Mouse (Mus musculus) cortical plate, adult 2 months (tissue): ENCODE results near the gene Cd52. TPM values are rescaled to one million over a fixed set of nuclear protein-coding genes. Genes with fewer than 3 reads are reported as not detected.

Experiments used
- H3K27ac ChIP-seq: fragments of 200-500 bp; 2 replicates; pipeline ENCODE4 v1.5.1; 2012; ENCODE audit warnings: low read length, control low read depth, inconsistent platforms; ENCODE audit not compliant: insufficient read depth
- H3K4me1 ChIP-seq: fragments of 200-500 bp; 2 replicates; pipeline ENCODE4 v1.6.1; 2011; ENCODE audit warnings: low read length; ENCODE audit not compliant: control insufficient read depth, insufficient read depth
- H3K4me3 ChIP-seq: fragments of 200-500 bp; 2 replicates; pipeline ENCODE4 v1.5.1; 2011; ENCODE audit warnings: mild to moderate bottlenecking, low read length, control low read depth; ENCODE audit not compliant: insufficient read depth
- CTCF ChIP-seq: fragments of 200-500 bp; IDR thresholded peaks from 2 replicates; pipeline ENCODE4 v1.5.1; 2011; ENCODE audit warnings: mild to moderate bottlenecking, control low read depth, low read length; ENCODE audit not compliant: insufficient read depth; ENCODE audit errors: extremely low read depth
- POLR2A ChIP-seq: fragments of 200-500 bp; IDR thresholded peaks from 2 replicates; pipeline ENCODE4 v1.6.1; 2011; ENCODE audit warnings: mild to moderate bottlenecking, low read length, control low read depth; ENCODE audit not compliant: insufficient read depth; ENCODE audit errors: extremely low read depth
- polyA plus RNA-seq: library from polyadenylated mRNA; depleted of rRNA; stranded (reverse); fragments of >200 nt; gene quantifications from 2 replicates; pipeline ENCODE4 v1.2.3, GENCODE M21; 2012

Cd52 gene
- polyA plus RNA-seq, 1 experiment = 5.5 TPM

- H3K4me1 ChIP-seq = peaks cover 4% of the 10 kb centered on the region; the same call in 1 of the 2 replicates
- H3K4me3 ChIP-seq = peak overlapping the region; percentile 80; the same call in 1 of the 2 replicates
- TF ChIP-seq CTCF = no peak
- 0 out of 2 replicates have a peak, but pooled peaks have one; percentile 16 for TF ChIP-seq POLR2A
- H3K27ac ChIP-seq = peak overlapping the region; percentile 86
Observed at GRCm38 (mm10) chr4:134127121-134127455, 32.2 kb upstream of the Cd52 start.

DNA sequence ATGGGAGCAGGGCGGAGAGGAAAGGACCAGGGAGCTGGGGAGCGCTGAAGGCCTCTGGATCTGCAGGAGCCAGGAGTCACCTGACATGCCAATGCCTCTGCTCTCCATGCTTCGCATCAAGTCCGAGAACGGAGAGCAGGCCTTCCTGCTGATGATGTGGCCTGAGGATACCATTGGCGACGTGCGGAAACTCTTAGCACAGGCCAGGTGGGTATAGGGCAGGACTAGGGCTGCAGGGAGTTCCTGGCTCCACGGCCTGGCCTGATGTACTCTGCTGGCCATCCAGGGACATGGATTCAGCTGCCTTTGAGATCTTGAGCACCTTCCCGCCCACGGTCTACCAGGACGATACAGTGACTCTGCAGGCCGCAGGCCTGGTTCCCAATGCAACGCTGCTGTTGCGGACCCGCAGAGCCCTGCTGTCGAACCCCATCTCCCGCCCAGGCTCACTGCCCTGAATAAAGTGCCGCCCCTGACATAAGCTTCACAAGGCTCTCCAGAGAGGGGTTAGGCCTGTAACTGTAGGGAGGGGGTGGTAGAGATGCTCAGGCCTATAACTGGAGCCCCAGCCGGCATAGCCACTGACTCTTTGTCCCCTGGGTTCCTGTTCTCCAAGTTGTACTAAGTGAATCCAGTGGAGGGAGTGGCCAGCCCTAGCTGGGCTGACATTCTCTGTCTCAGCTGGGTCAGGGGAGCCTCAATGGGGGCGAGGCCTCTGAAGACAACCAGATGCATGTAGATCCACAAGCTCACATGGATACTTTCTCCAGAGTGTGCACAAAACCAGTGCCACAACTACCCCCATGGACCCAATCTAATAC is 31.6 kb upstream of the Cd52 start:
- Histone ChIP-seq H3K4me3 (no peak overlapping the region; the same call in 1 of the 2 replicates), H3K4me1 (peaks cover 4% of the 10 kb centered on the region; the same call in 1 of the 2 replicates), H3K27ac (peak overlapping the region; percentile 25)
- TF ChIP-seq POLR2A = peak; percentile 23; the same call in 1 of the 2 replicates
- TF ChIP-seq CTCF = no peak

- no peak overlapping the region for H3K27ac ChIP-seq
- TF ChIP-seq CTCF (no peak), POLR2A (0 out of 2 replicates have a peak, but pooled peaks have one; percentile 18)
- no peak overlapping the region for H3K4me3 ChIP-seq
- peaks cover 4% of the 10 kb centered on the region; the same call in 1 of the 2 replicates for H3K4me1 ChIP-seq
Observed at GRCm38 (mm10) chr4:134125383-134126060, 30.6 kb upstream of the Cd52 start.

DNA sequence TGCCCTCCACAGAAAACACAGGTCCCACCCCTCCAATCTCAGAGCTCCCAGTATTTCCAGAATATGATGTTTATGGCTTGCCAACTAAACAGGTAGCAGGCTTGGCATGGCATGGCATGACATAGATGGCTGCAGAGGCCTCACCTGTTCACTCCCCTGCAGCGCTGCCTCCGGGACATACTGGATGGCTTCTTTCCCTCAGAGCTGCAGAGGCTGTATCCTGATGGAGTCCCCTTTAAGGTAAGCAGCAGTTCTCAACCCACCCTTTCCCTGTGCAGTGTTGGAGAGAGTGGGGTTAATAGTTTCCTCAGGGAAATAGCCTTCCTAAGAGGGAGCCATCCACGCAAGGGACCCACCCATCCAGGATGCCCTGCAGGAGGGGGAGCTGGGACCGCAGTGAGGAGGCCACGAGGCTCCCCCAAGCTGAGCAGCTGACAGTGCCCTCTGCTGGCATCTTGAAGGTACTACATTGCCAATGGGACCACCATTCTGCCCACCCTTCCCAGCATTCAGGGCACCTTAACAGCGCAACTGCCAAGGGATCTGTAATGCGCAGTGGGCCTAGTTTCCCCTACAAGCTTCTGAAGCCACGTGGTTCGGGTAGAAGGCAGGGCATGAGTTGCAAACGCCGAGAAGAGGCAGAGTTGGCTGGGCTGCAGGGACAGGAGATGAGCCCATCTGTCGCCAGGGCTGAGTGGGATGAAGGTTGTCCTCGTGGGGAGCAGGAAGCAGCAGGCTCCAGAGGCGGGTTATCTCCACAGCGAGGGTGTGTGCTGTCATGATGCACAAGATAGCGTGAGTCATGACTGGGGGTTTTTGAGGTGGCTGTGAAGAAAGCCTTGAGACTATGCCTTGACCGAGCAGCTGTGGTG is 29.0 kb upstream of the Cd52 start:
- no peak overlapping the region for H3K4me3 ChIP-seq
- peak; percentile 80 for TF ChIP-seq CTCF
- peak; percentile 14; the same call in 1 of the 2 replicates for TF ChIP-seq POLR2A
- H3K4me1 ChIP-seq = peaks cover 4% of the 10 kb centered on the region; the same call in 1 of the 2 replicates
- H3K27ac ChIP-seq = 0 out of 2 replicates have a peak overlapping the region, but pooled peaks have one; percentile 2

DNA sequence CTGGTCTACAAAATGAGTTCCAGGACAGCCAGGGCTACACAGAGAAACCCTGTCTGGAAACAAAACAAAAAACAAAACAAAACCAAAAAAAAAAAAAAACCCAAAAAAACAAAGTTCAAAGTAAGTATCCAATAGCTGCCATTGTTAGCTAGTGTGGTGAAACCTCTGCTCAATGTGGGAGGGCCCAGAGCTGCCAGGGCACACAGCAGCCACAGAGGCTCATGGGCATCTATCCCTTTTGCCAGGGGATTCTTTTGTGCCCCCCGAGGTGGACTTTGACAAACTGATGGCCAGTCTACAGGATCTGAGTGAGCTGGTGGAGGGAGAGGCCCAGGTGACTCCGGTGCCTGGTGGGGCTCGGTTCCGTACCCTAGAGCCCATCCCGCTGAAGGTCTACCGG is 28.3 kb upstream of the Cd52 start:
- TF ChIP-seq POLR2A (no peak), CTCF (no peak)
- H3K27ac ChIP-seq = no peak overlapping the region
- H3K4me3 ChIP-seq = no peak overlapping the region
- H3K4me1 ChIP-seq = peaks cover 4% of the 10 kb centered on the region; the same call in 1 of the 2 replicates

DNA sequence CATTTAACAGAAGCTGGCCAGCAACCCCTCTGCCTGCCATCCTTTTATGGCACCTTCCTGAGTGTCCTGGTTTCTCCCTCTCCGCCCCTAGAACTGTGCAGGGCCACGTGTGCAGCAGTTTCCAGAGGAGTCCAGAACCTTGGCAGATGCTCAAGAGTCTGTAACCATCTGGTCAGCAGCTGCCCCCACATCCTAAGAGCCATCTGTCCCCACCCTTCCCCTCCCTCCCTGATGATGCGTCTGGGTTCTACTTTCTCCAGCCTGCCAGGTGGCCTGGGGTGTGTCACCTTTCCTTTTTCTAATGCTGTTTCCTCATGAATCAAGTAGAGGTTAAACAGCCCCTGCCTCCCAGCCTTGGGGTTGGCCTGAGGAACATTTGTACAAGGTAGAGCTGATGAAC is 27.4 kb upstream of the Cd52 start:
- Histone ChIP-seq H3K4me1 (peaks cover 2% of the 10 kb centered on the region; the same call in 1 of the 2 replicates), H3K4me3 (no peak overlapping the region), H3K27ac (no peak overlapping the region)
- TF ChIP-seq POLR2A (no peak), CTCF (no peak)

DNA sequence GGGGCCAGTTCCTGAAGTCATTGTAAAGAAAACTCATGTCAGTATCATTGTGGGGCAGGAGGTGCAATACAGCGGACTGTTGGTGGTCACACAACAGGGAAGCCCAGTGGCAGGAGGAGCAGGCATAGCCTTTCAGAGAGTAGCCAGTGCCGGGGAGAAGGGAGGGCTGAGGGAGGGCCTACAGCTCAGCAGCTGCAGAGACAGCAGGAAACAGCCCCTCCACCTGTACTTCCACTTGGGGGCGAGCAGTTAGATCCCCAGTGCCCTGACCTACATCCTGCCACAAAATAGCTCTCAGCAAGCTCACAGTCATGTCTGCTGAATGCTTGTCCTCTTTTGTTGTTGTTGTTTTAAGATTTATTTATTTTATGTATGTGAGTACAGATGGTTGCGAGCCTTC is 26.7 kb upstream of the Cd52 start:
- H3K4me3 ChIP-seq = no peak overlapping the region
- H3K4me1 ChIP-seq = peaks cover 2% of the 10 kb centered on the region; the same call in 1 of the 2 replicates
- no peak for TF ChIP-seq CTCF
- TF ChIP-seq POLR2A = no peak
- no peak overlapping the region for H3K27ac ChIP-seq

GRCm38 (mm10) chr4:134120916-134121315 is 26.0 kb upstream of the Cd52 start:
- Histone ChIP-seq H3K27ac (no peak overlapping the region), H3K4me3 (no peak overlapping the region), H3K4me1 (no peaks in the 10 kb centered on the region)
- TF ChIP-seq CTCF (no peak), POLR2A (no peak)

- no peak overlapping the region for H3K4me3 ChIP-seq
- no peak for TF ChIP-seq POLR2A
- TF ChIP-seq CTCF = no peak
- H3K4me1 ChIP-seq = no peaks in the 10 kb centered on the region
- H3K27ac ChIP-seq = no peak overlapping the region
Observed at GRCm38 (mm10) chr4:134120192-134120805, 25.4 kb upstream of the Cd52 start.
